Mouse (Mus musculus) kidney, adult 2 months (tissue): ENCODE data around the gene Efcab2. TPM values are rescaled to one million over a fixed set of nuclear protein-coding genes. Genes with fewer than 3 reads are reported as not detected.

Experiments used
- DNase-seq: peaks from one replicate; pipeline ENCODE4 v3.0.0; 2021
- H3K27ac ChIP-seq: fragments of 200-500 bp; 2 replicates; pipeline ENCODE4 v1.5.1; 2012; ENCODE audit warnings: low read depth, low read length, control low read depth, inconsistent platforms; ENCODE audit not compliant: insufficient read depth
- H3K27me3 ChIP-seq: fragments of 200-500 bp; replicated peaks from 2 replicates; pipeline ENCODE4 v1.6.1; 2012; ENCODE audit warnings: mild to moderate bottlenecking, moderate library complexity, low read length, inconsistent platforms; ENCODE audit not compliant: control insufficient read depth, insufficient read depth
- H3K36me3 ChIP-seq: fragments of 200-500 bp; 2 replicates; pipeline ENCODE4 v1.6.1; 2012; ENCODE audit warnings: mild to moderate bottlenecking, moderate library complexity, low read length, inconsistent platforms; ENCODE audit not compliant: control insufficient read depth, insufficient read depth
- H3K4me1 ChIP-seq: fragments of 200-500 bp; 2 replicates; pipeline ENCODE4 v1.6.1; 2011; ENCODE audit warnings: low read length; ENCODE audit not compliant: control insufficient read depth, insufficient read depth
- H3K4me3 ChIP-seq: fragments of 200-500 bp; 2 replicates; pipeline ENCODE4 v1.5.1; 2011; ENCODE audit warnings: mild to moderate bottlenecking, low read depth, low read length, control low read depth; ENCODE audit not compliant: insufficient read depth
- CTCF ChIP-seq: fragments of 200-500 bp; conservative IDR thresholded peaks from 2 replicates; pipeline ENCODE4 v1.5.1; 2011; ENCODE audit warnings: low read depth, mild to moderate bottlenecking, control low read depth, low read length, moderate library complexity, mixed read lengths; ENCODE audit not compliant: insufficient read depth, insufficient read length
- POLR2A ChIP-seq: fragments of 200-500 bp; IDR thresholded peaks from one replicate; pipeline ENCODE4 v1.6.1; 2011; ENCODE audit warnings: low read depth, low read length, control low read depth
- WGBS: fragments of 180-500 bp; shearing (Covaris S2); methylation state at CpG from one replicate; pipeline ENCODE4 v1.1.7; 2018; 5-methylcytosine and 5-hydroxymethylcytosine counted together
- polyA plus RNA-seq: library from polyadenylated mRNA; depleted of rRNA; stranded (reverse); fragments of >200 nt; gene quantifications from 2 replicates; pipeline ENCODE4 v1.2.3, GENCODE M21; 2012; rRNA removed

Gene Efcab2
- polyA plus RNA-seq, result 0.96 and 1.6 TPM in 2 replicates

DNA sequence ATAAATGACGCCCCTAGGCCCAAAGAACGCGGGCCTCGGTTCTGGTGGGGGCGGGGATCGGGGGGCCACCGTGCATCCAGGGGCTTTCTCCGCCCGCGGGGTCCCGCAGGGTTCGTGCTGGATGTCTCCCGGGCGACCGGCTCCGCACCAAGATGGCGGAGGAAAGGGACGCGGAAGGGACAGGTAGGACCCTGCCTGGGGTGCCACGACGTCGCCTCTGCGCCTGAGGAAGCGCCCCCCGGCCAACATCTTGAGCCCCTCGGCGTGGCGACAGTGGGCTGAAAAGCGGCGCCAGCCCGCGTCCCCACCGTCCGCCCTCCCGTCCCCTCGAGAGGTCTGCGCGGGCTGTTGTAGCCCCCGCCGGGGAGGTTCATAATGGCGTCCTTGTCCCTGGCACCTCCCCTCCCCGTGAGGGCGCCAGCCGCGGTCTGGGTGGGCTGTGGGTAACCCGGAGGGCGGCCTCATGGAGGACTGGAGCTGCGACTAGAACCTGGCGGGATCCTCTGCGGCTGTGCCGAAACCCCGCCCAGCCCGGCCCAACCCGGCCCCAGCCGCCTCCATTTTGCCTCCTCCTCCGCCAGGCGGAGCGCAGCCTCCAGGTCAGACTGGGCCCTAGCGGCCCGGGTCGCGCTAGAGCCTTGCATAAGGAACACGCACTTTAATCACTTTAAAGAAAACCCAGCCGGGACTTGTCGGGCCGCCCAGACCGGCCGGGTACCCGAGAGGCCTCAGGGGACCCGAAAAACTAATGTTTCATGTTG is at the start of gene Efcab2:
Efcab2 (plus strand) TSS at position 135 of the 761 bp plus-strand sequence.
- under 1% methylated on average over 63 of the region's 70 CpGs for WGBS
- TF ChIP-seq POLR2A (peak; percentile 90), CTCF (peak; percentile 43)
- peak within 1 kb of the TSS; percentile 74 for H3K4me3 ChIP-seq
- peak within 1 kb of the TSS; percentile 99 for H3K27ac ChIP-seq
- H3K36me3 ChIP-seq, result no peaks in the 10 kb centered on the region
- H3K27me3 ChIP-seq, result no peaks in the 10 kb centered on the region
- peak; percentile 95 for DNase-seq
- no peaks in the 10 kb centered on the region for H3K4me1 ChIP-seq

DNA sequence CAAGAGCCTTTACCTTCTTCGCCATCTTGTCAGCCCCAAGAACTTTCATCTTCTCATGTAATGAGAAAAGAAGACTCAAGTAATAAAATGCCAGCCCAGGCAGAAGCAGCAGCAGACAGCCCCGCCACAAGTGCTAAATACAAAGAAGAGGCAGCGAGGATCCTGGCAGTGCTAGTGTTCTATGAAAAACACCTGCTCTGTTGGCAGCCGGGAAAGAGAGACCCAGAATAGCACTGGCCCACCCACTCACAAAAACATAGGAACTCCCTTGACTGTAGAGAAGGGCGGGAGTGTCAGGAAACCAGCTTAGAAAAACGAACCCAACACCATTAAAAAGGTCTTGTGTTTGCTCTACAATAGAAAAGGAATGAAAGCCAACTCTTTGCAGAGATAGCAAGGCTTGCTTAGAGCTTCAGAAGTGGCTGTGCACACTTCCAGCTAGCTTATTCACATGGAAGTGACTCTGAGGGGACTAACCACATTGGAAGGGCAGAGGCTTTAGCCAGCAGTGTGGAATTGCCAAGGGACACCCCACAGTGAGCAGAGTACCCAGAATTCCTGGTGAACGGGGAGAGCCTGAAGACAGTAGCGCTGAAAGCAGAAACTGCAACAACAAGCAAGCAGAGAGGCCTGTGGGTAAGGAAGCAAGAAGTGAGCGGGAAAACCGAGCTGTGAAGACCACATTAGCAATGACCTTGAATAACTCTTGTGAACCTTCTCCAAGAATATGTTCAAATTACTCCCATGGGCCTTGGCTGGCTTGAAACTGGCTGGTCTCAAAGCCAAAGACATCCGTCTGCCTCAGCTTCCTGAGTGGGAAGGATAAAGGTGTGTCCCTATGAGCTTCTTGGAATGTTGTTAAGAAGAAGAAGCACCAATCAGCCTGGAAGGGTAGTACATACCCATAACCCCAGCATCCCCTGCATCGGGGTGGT is 47.8 kb upstream of the Efcab2 start:
- Histone ChIP-seq H3K4me1 (no peaks in the 10 kb centered on the region), H3K36me3 (no peaks in the 10 kb centered on the region), H3K27ac (no peak overlapping the region), H3K27me3 (no peaks in the 10 kb centered on the region), H3K4me3 (no peak overlapping the region)
- no peak for DNase-seq
- WGBS, result 67% methylated on average over 12 of the region's 12 CpGs
- TF ChIP-seq CTCF (no peak), POLR2A (no peak)

DNA sequence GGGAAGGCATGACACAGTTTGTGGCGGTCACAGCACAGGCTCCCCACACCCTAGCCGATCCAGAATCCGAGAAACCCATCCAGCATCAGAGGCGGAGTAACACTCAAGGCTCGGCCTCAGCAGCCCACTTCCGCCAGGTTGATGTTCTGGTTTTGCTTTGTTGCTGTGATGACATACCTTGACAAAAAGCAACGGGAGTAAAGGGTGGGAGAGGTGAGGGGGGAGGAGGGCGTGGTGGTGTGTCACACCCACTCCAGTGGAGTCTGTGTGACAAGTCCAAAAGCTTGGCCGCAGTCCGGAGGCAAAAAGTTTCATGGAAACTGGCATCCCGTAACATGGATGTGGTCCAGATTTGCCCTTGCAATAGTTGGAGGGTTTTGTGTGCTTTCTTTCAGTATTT is 45.6 kb upstream of the Efcab2 start:
- Histone ChIP-seq H3K27me3 (no peaks in the 10 kb centered on the region), H3K36me3 (no peaks in the 10 kb centered on the region), H3K4me3 (no peak overlapping the region), H3K4me1 (no peaks in the 10 kb centered on the region), H3K27ac (no peak overlapping the region)
- 67% methylated on average over 11 of the region's 11 CpGs for WGBS
- no peak for DNase-seq
- no peak for TF ChIP-seq POLR2A
- TF ChIP-seq CTCF, result no peak

DNA sequence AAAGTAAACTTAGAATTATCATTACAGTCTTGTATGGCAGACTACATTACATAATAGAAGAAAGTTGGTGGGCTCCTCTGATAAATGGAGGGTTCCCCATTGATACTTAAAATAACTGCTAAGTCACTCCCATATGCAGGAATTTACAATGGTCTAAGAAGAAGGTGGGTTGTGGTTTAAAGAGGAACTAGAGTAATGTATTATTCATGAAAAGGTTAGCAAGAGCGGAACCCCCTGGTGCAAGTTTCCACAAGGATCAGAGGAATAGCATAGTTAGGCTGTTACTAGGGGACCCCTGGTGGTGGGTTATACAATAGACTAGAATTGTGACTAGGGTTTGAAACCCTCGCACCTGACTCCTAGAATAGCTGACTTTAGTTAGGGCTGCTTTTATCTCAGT is 45.2 kb upstream of the Efcab2 start:
- TF ChIP-seq CTCF (no peak), POLR2A (no peak)
- no peaks in the 10 kb centered on the region for H3K36me3 ChIP-seq

DNA sequence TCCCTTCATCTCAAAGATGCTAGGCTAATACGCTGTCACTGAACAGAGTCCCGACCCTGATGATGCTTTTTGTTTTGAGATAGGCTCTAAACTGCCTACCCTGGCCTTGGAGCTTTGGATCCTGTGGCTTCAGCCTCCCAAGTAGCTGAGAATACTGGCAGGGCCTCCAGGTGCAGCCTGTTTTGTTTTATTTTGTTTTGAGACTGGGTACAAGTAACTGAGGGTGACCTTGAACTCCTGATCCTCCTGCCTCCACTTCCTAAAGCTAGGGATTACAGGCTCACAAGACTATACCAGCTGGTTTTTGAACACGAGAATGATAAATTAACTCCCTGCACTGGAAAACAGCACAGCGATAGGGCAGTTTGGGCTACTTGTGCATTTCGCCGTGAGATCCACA is 40.7 kb upstream of the Efcab2 start:
- H3K36me3 ChIP-seq, result no peaks in the 10 kb centered on the region
- H3K4me1 ChIP-seq, result peaks cover 2% of the 10 kb centered on the region; the same call in 1 of the 2 replicates
- no peak overlapping the region for H3K27ac ChIP-seq
- no peak for DNase-seq
- 92% methylated on average over 6 of the region's 6 CpGs for WGBS
- TF ChIP-seq CTCF (no peak), POLR2A (no peak)
- H3K4me3 ChIP-seq, result no peak overlapping the region
- no peaks in the 10 kb centered on the region for H3K27me3 ChIP-seq

More for the DNA sequence above, 45.2 kb upstream of the Efcab2 start:
- DNase-seq, result no peak
- no peak overlapping the region for H3K27ac ChIP-seq
- no peaks in the 10 kb centered on the region for H3K27me3 ChIP-seq
- H3K4me3 ChIP-seq, result no peak overlapping the region
- 89% methylated on average over 2 of the region's 2 CpGs for WGBS
- no peaks in the 10 kb centered on the region for H3K4me1 ChIP-seq

DNA sequence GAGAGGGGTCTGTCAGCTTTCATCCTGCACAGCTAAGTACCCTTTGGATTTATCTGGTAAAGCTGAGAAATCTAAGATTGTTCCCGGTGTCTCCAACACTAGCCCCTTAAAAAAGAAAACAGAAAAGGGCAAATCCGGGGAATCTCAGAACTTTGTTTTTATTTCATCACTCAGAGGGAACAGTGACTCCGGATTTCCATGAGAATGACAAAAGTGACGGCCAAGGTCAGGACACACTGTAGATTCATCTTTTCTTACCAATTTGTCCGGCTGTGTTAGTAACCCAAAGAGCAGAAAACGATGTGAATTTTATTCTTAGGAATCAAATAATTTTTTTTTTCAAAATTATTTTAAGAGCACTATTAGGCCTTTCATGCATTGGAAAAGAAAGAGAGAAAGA is 37.8 kb upstream of the Efcab2 start:
- 57% methylated on average over 6 of the region's 6 CpGs for WGBS
- no peaks in the 10 kb centered on the region for H3K36me3 ChIP-seq
- no peak overlapping the region for H3K4me3 ChIP-seq
- H3K27me3 ChIP-seq, result no peaks in the 10 kb centered on the region
- peak overlapping the region; percentile 96; the same call in 1 of the 2 replicates for H3K27ac ChIP-seq
- TF ChIP-seq CTCF (no peak), POLR2A (no peak)
- DNase-seq, result peak; percentile 25
- H3K4me1 ChIP-seq, result peaks cover 2% of the 10 kb centered on the region; the same call in 1 of the 2 replicates
